Mouse (Mus musculus) stomach, postnatal 0 days (tissue): ENCODE data around the gene Rabepk. TPM values are rescaled to one million over a fixed set of nuclear protein-coding genes. Genes with fewer than 3 reads are reported as not detected.

Source experiments
- ATAC-seq: fragments of 200-750 bp; cut with Nextera tagmentation; 2 replicates; pipeline ENCODE4 v1.8.0; 2017; ENCODE audit not compliant: low FRiP score, low TSS enrichment
- DNase-seq: peaks from one replicate; pipeline ENCODE4 v3.0.0-alpha.2; 2016; ENCODE audit warnings: low spot score
- H3K27ac ChIP-seq: fragments of 300-500 bp; sonication (generic); replicated peaks from 2 replicates; pipeline ENCODE4 v1.5.1; 2014; ENCODE audit warnings: mild to moderate bottlenecking, control low read depth
- H3K27me3 ChIP-seq: fragments of 300-500 bp; sonication (generic); 2 replicates; pipeline ENCODE4 v1.6.1; 2014; ENCODE audit warnings: low read length; ENCODE audit not compliant: control insufficient read depth, insufficient read depth
- H3K36me3 ChIP-seq: fragments of 300-500 bp; sonication (generic); 2 replicates; pipeline ENCODE4 v1.6.1; 2014; ENCODE audit warnings: low read length, mixed read lengths; ENCODE audit not compliant: control insufficient read depth, insufficient read depth
- H3K4me1 ChIP-seq: fragments of 300-500 bp; sonication (generic); replicated peaks from 2 replicates; pipeline ENCODE4 v1.6.1; 2014; ENCODE audit warnings: antibody characterized with exemption; ENCODE audit not compliant: control insufficient read depth, insufficient read depth
- H3K4me2 ChIP-seq: fragments of 300-500 bp; sonication (generic); replicated peaks from 2 replicates; pipeline ENCODE4 v1.6.1; 2014; ENCODE audit warnings: low read depth, mild to moderate bottlenecking, control low read depth, moderate library complexity
- H3K4me3 ChIP-seq: fragments of 300-500 bp; sonication (generic); 2 replicates; pipeline ENCODE4 v1.5.1; 2014; ENCODE audit warnings: low read depth, low read length, control low read depth
- H3K9ac ChIP-seq: fragments of 300-500 bp; sonication (generic); 2 replicates; pipeline ENCODE4 v1.6.1; 2014; ENCODE audit warnings: mild to moderate bottlenecking, low read length, control low read depth, mixed read lengths
- H3K9me3 ChIP-seq: fragments of 300-500 bp; sonication (generic); 2 replicates; pipeline ENCODE4 v1.6.1; 2016; ENCODE audit warnings: low read length; ENCODE audit not compliant: control insufficient read depth
- CTCF ChIP-seq: IDR thresholded peaks from 2 replicates; pipeline ENCODE4 v1.5.1; 2016; ENCODE audit warnings: antibody characterized with exemption, low read depth, mild to moderate bottlenecking, moderate library complexity
- EP300 ChIP-seq: optimal IDR thresholded peaks from 2 replicates; pipeline ENCODE3; 2016; ENCODE audit warnings: antibody characterized with exemption
- WGBS: fragments of 180-500 bp; shearing (Covaris S2); extraction: QIAGEN DNeasy Blood & Tissue Kit; methylation state at CpG from one replicate; pipeline ENCODE4 v1.1.7; 2014; 5-methylcytosine and 5-hydroxymethylcytosine counted together
- polyA plus RNA-seq: library from polyadenylated mRNA; unstranded; fragments of >200 nt; fragmentation: Nextera tagmentation; extraction: Ambion mirVana; gene quantifications from 2 replicates; pipeline ENCODE4 v1.2.1, GENCODE M21; 2015

Gene Rabepk
- polyA plus RNA-seq, 1 experiment from 2014 or later: 24.6 TPM

GRCm38 (mm10) chr2:34784085-34784484 lies 15.6 kb downstream of the Rabepk start:
- Histone ChIP-seq H3K27me3 (no peaks in the 10 kb centered on the region), H3K36me3 (peaks cover 8% of the 10 kb centered on the region; the same call in 1 of the 2 replicates), H3K4me2 (no peak overlapping the region), H3K27ac (no peak overlapping the region), H3K4me3 (no peak overlapping the region), H3K9me3 (no peaks in the 10 kb centered on the region), H3K4me1 (no peaks in the 10 kb centered on the region), H3K9ac (no peak overlapping the region)
- peak; percentile 61 for DNase-seq
- ATAC-seq: no peak
- 75% methylated on average over 2 of the region's 2 CpGs for WGBS
- peak; percentile 89 for TF ChIP-seq CTCF
- TF ChIP-seq EP300: no peak

GRCm38 (mm10) chr2:34783064-34784020 lies 16.4 kb downstream of the Rabepk start:
- Histone ChIP-seq H3K9ac (no peak overlapping the region), H3K4me1 (no peaks in the 10 kb centered on the region), H3K9me3 (no peaks in the 10 kb centered on the region), H3K36me3 (peaks cover 5% of the 10 kb centered on the region; the same call in 1 of the 2 replicates), H3K27me3 (no peaks in the 10 kb centered on the region), H3K4me3 (no peak overlapping the region), H3K27ac (no peak overlapping the region), H3K4me2 (no peak overlapping the region)
- peak; percentile 69 for DNase-seq
- peak; percentile 83 for ATAC-seq
- WGBS: 69% methylated on average over 14 of the region's 14 CpGs
- no peak for TF ChIP-seq EP300
- TF ChIP-seq CTCF: no peak; the same call in 1 of the 2 replicates

GRCm38 (mm10) chr2:34777237-34777868 lies 22.4 kb downstream of the Rabepk start:
- WGBS: 53% methylated on average over 1 of the region's 1 CpGs

GRCm38 (mm10) chr2:34774493-34774892 lies 25.2 kb downstream of the Rabepk start:
- no peaks in the 10 kb centered on the region for H3K9me3 ChIP-seq
- ATAC-seq (no peak), DNase-seq (no peak)
- H3K9ac ChIP-seq: no peak overlapping the region; the same call in 1 of the 2 replicates
- H3K27ac ChIP-seq: no peak overlapping the region
- H3K36me3 ChIP-seq: peaks cover 20% of the 10 kb centered on the region
- H3K4me2 ChIP-seq: peak overlapping the region; percentile 37
- TF ChIP-seq CTCF: no peak
- TF ChIP-seq EP300: no peak
- peaks cover 5% of the 10 kb centered on the region for H3K4me1 ChIP-seq
- peak overlapping the region; percentile 85 for H3K4me3 ChIP-seq
- WGBS: 83% methylated on average over 6 of the region's 6 CpGs
- no peaks in the 10 kb centered on the region for H3K27me3 ChIP-seq

More at GRCm38 (mm10) chr2:34777237-34777868, 22.4 kb downstream of the Rabepk start:
- H3K27me3 ChIP-seq: no peaks in the 10 kb centered on the region
- H3K4me2 ChIP-seq: peak overlapping the region; percentile 38; the same call in 1 of the 2 replicates
- peaks cover 21% of the 10 kb centered on the region for H3K36me3 ChIP-seq
- no peak for TF ChIP-seq CTCF
- no peak for TF ChIP-seq EP300
- ATAC-seq (no peak), DNase-seq (no peak)
- no peaks in the 10 kb centered on the region for H3K9me3 ChIP-seq
- no peaks in the 10 kb centered on the region; the same call in 1 of the 2 replicates for H3K4me1 ChIP-seq
- no peak overlapping the region for H3K4me3 ChIP-seq
- H3K9ac ChIP-seq: no peak overlapping the region
- H3K27ac ChIP-seq: no peak overlapping the region

- ATAC-seq: no peak
- Histone ChIP-seq H3K36me3 (peaks cover 16% of the 10 kb centered on the region), H3K9ac (no peak overlapping the region), H3K4me3 (peak overlapping the region; percentile 85), H3K27ac (no peak overlapping the region), H3K27me3 (no peaks in the 10 kb centered on the region), H3K9me3 (no peaks in the 10 kb centered on the region), H3K4me2 (peak overlapping the region; percentile 37), H3K4me1 (peaks cover 5% of the 10 kb centered on the region)
- TF ChIP-seq EP300: no peak
- no peak for TF ChIP-seq CTCF
- no peak for DNase-seq
- WGBS: 77% methylated on average over 4 of the region's 4 CpGs
Observed at GRCm38 (mm10) chr2:34773673-34774072, 26.0 kb downstream of the Rabepk start.
